Mouse (Mus musculus): Measurements from ENCODE around the gene D930048N14Rik.

GRCm38 (mm10) chr11:51671376-51671775, 20.6 kb downstream of the D930048N14Rik start:
- no peak for TF ChIP-seq MYOG (IDR thresholded peaks at IDR 0.05; ENCODE audit: control insufficient read depth, extremely low read depth, insufficient read length)
- no peak for TF ChIP-seq CTCF (IDR thresholded peaks at IDR 0.05; ENCODE audit: control insufficient read depth, insufficient read depth, insufficient read length)
- no peak for TF ChIP-seq MAX (IDR thresholded peaks at IDR 0.05)
- TF ChIP-seq MYOD1 (IDR thresholded peaks at IDR 0.05; ENCODE audit: control insufficient read depth, insufficient read length, low read depth), result no peak
- no peak for TF ChIP-seq USF1 (IDR thresholded peaks at IDR 0.05; ENCODE audit: low read depth)
- no peak for TF ChIP-seq FOSL1 (IDR thresholded peaks at IDR 0.05; ENCODE audit: insufficient read depth, low read length, poor library complexity, severe bottlenecking)
- TF ChIP-seq CEBPB (IDR thresholded peaks at IDR 0.05; ENCODE audit: low read depth), result no peak
